Mouse (Mus musculus): Measurements from ENCODE around the gene Sumo3. TPM values are rescaled to one million over a fixed set of nuclear protein-coding genes. Genes with fewer than 3 reads are reported as not detected.

Gene Sumo3
- polyA plus RNA-seq, 1 experiment from 2014 or later = 389 TPM

DNA sequence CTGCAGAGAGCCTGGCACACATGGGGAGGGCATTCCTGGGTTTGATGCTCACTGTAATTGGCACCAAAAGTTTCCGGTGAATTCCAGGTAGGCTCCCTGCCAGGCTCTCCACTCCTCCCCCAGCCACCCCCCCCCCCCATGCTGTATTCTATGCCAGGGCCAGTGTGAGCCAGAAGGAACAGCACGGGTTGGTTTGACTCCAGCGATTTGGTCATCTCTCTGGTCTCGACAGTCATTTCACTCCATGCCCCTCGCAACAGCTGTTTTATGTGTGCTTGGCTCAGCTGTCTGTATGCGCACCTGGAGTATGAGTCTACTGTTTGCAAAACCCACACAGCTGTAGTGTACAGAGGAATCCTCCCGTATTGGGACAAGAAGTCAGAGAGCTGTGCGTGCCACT, 60.4 kb downstream of the Sumo3 start:
- Histone ChIP-seq H3K27me3 (peaks cover 19% of the 10 kb centered on the region), H3K9me3 (no peaks in the 10 kb centered on the region), H3K4me1 (peaks cover 31% of the 10 kb centered on the region), H3K4me3 (no peak overlapping the region), H3K9ac (no peak overlapping the region), H3K27ac (no peak overlapping the region), H3K36me3 (no peaks in the 10 kb centered on the region), H3K4me2 (replicated peaks) (no peak overlapping the region)
- 50% methylated on average over 8 of the region's 8 CpGs for WGBS
- ATAC-seq (ENCODE audit: low FRiP score, low read depth) = 0 out of 2 replicates have a peak, but pooled peaks have one; percentile 33

DNA sequence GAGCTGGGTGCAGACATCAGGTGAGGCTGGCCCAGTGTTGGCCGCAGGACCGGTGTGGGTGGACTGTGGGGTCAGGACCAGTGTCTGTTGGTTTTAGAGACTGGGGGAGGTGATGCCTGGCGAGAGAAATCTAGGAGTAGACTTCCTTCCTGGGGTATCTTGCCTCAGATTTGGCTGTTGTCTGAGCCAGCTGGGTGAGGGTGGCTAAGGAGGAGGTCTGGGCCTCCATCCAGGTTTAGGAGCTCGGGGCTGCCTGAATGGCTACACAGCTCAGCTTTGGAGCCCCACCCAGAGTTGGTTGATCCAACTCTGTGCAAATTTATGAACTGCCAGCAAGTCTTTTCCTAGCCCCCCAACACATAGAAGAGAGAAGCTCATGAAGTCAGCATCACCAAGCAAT, 61.5 kb downstream of the Sumo3 start:
- Histone ChIP-seq H3K36me3 (no peaks in the 10 kb centered on the region), H3K4me3 (no peak overlapping the region), H3K9me3 (no peaks in the 10 kb centered on the region), H3K9ac (no peak overlapping the region), H3K4me1 (peaks cover 31% of the 10 kb centered on the region), H3K27me3 (peaks cover 19% of the 10 kb centered on the region), H3K27ac (no peak overlapping the region), H3K4me2 (replicated peaks) (no peak overlapping the region)
- no peak for ATAC-seq (ENCODE audit: low FRiP score, low read depth)
- WGBS = 83% methylated on average over 4 of the region's 4 CpGs

MicroRNAs within 50 kb of the gene (microRNA counts, 519-probe panel; counts per million panel counts)
- microRNA mmu-miR-1930 = not detected

Small RNAs within 50 kb of the gene (microRNA-seq; reads per million reads assigned to microRNA genes)
- gene Mir1930 = 10.6 reads per million, percentile 28 among the genes with 10 or more reads in this experiment

Other genes starting within 250 kb of the Sumo3 start
- 5.6 and 5.7 TPM in 2 replicates for gene Adarb1, start 187.8 kb upstream of the Sumo3 start, polyA plus RNA-seq (2015; fragmentation: Nextera tagmentation; extraction: Ambion mirVana)
- gene Fam207a, start 90.3 kb upstream of the Sumo3 start, polyA plus RNA-seq (2015; fragmentation: Nextera tagmentation; extraction: Ambion mirVana) = 40.7 and 43.6 TPM in 2 replicates
- 1.2 and 1.3 TPM in 2 replicates for gene Itgb2, start 75.8 kb upstream of the Sumo3 start, polyA plus RNA-seq (2015; fragmentation: Nextera tagmentation; extraction: Ambion mirVana)
- 122 and 124 TPM in 2 replicates for gene Pttg1ip, start 24.4 kb upstream of the Sumo3 start, polyA plus RNA-seq (2015; fragmentation: Nextera tagmentation; extraction: Ambion mirVana)
- gene Gm49325, start 100 bp downstream of the Sumo3 start, polyA plus RNA-seq (2015; fragmentation: Nextera tagmentation; extraction: Ambion mirVana) = 3.9 TPM in 1 of 2 replicates, not detected in the other
- 89.3 and 96.0 TPM in 2 replicates for gene Ube2g2, start 16.2 kb downstream of the Sumo3 start, polyA plus RNA-seq (2015; fragmentation: Nextera tagmentation; extraction: Ambion mirVana)
- 0.74 and 1.3 TPM in 2 replicates for gene Tspear, start 80.5 kb downstream of the Sumo3 start, polyA plus RNA-seq (2015; fragmentation: Nextera tagmentation; extraction: Ambion mirVana)
- not detected in 2 replicates for gene Gm19402, start 84.7 kb downstream of the Sumo3 start, polyA plus RNA-seq (2015; fragmentation: Nextera tagmentation; extraction: Ambion mirVana)
- gene Gm9508, start 91.1 kb downstream of the Sumo3 start, polyA plus RNA-seq (2015; fragmentation: Nextera tagmentation; extraction: Ambion mirVana) = not detected in 2 replicates
- not detected in 2 replicates for gene Gm10272, start 100.5 kb downstream of the Sumo3 start, polyA plus RNA-seq (2015; fragmentation: Nextera tagmentation; extraction: Ambion mirVana)
- gene Gm10024, start 105.4 kb downstream of the Sumo3 start, polyA plus RNA-seq (2015; fragmentation: Nextera tagmentation; extraction: Ambion mirVana) = 0.51 TPM in 1 of 2 replicates, not detected in the other
- not detected in 2 replicates for gene Gm10142, start 109.7 kb downstream of the Sumo3 start, polyA plus RNA-seq (2015; fragmentation: Nextera tagmentation; extraction: Ambion mirVana)
- 0.23 TPM in 1 of 2 replicates, not detected in the other for gene Krtap12-1, start 114.5 kb downstream of the Sumo3 start, polyA plus RNA-seq (2015; fragmentation: Nextera tagmentation; extraction: Ambion mirVana)
- not detected in 2 replicates for gene Gm10100, start 120.4 kb downstream of the Sumo3 start, polyA plus RNA-seq (2015; fragmentation: Nextera tagmentation; extraction: Ambion mirVana)
- not detected in 2 replicates for gene Gm18596, start 136.5 kb downstream of the Sumo3 start, polyA plus RNA-seq (2015; fragmentation: Nextera tagmentation; extraction: Ambion mirVana)
- not detected in 2 replicates for gene Gm9736, start 145.3 kb downstream of the Sumo3 start, polyA plus RNA-seq (2015; fragmentation: Nextera tagmentation; extraction: Ambion mirVana)
- gene Gm3233, start 153.6 kb downstream of the Sumo3 start, polyA plus RNA-seq (2015; fragmentation: Nextera tagmentation; extraction: Ambion mirVana) = not detected in 2 replicates
- not detected in 2 replicates for gene Gm3238, start 165.2 kb downstream of the Sumo3 start, polyA plus RNA-seq (2015; fragmentation: Nextera tagmentation; extraction: Ambion mirVana)
- not detected in 2 replicates for gene Gm7138, start 170.8 kb downstream of the Sumo3 start, polyA plus RNA-seq (2015; fragmentation: Nextera tagmentation; extraction: Ambion mirVana)
- gene Gm3250, start 176.4 kb downstream of the Sumo3 start, polyA plus RNA-seq (2015; fragmentation: Nextera tagmentation; extraction: Ambion mirVana) = not detected in 2 replicates
- not detected in 2 replicates for gene Gm7137, start 182.1 kb downstream of the Sumo3 start, polyA plus RNA-seq (2015; fragmentation: Nextera tagmentation; extraction: Ambion mirVana)
- not detected in 2 replicates for gene Gm9639, start 189.0 kb downstream of the Sumo3 start, polyA plus RNA-seq (2015; fragmentation: Nextera tagmentation; extraction: Ambion mirVana)
- gene Gm19668, start 193.0 kb downstream of the Sumo3 start, polyA plus RNA-seq (2015; fragmentation: Nextera tagmentation; extraction: Ambion mirVana) = not detected in 2 replicates
- gene Gm9507, start 205.7 kb downstream of the Sumo3 start, polyA plus RNA-seq (2015; fragmentation: Nextera tagmentation; extraction: Ambion mirVana) = not detected in 2 replicates
- gene Gm2696, start 208.6 kb downstream of the Sumo3 start, polyA plus RNA-seq (2015; fragmentation: Nextera tagmentation; extraction: Ambion mirVana) = not detected in 2 replicates
- gene Krtap10-4, start 221.0 kb downstream of the Sumo3 start, polyA plus RNA-seq (2015; fragmentation: Nextera tagmentation; extraction: Ambion mirVana) = not detected in 2 replicates
- gene Krtap10-10, start 229.8 kb downstream of the Sumo3 start, polyA plus RNA-seq (2015; fragmentation: Nextera tagmentation; extraction: Ambion mirVana) = not detected in 2 replicates
- gene Gm36176, start 240.7 kb downstream of the Sumo3 start, polyA plus RNA-seq (2015; fragmentation: Nextera tagmentation; extraction: Ambion mirVana) = not detected in 2 replicates
- not detected in 2 replicates for gene Gm10318, start 246.8 kb downstream of the Sumo3 start, polyA plus RNA-seq (2015; fragmentation: Nextera tagmentation; extraction: Ambion mirVana)